Mouse (Mus musculus) thymus, postnatal 4 days (tissue): ENCODE measurements around the gene Cd44.

Experiments
- DNase-seq: peaks from one replicate; pipeline ENCODE4 v3.0.0; 2021

Cd44 gene

DNA sequence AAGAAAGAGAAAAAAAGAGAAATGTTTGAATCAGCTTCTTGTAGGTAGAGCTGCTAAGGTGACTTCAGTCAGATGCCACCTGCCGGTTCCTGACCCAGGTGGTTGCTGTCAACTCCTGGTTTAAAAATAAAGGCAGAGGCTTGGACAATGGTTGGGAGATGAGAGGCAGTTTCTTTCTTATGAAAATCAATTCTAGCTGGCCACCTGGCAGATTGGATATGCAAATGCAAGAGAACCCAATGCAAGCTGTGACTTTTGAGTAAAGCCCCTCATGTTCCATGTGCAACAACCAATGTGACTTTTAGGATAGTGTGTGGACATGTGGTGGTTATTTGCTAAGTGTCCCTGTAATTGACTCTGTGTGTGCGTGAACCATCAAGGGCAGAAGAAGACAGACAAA, 33.0 kb downstream of the Cd44 start:
- DNase-seq = peak; percentile 34

DNA sequence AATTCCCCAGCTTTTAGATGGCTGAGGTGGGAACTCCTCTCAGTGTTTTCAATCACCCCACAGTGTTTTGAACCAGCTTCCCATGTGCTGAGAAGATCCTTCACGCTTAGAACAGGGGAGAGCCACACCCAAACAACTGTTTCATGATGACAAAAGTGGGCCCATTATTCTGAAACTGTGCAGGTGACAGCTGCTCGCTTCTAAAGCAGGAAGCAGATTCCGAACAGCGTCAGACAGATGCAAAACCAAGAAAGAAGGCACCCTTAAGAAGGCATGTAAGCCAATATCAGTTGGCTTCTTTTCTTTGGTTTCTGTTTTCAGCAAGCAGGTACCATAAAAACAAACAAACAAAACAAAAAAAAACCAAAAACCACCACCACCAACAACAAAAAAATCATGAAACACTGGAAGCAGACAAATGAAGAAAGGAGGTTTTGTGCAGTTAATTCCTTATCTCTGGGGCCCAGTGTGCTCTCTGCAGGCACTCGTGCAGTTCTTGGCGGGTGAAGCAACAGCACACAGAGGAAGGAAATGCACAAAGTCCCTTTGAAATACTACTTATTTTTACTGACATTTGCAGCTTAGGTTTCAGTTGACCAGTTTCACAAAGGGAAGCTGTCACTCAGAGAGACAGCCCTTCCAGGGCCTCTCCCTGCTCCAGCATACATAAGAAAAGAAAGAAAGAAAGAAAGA, 33.9 kb downstream of the Cd44 start:
- DNase-seq = peak; percentile 56

DNA sequence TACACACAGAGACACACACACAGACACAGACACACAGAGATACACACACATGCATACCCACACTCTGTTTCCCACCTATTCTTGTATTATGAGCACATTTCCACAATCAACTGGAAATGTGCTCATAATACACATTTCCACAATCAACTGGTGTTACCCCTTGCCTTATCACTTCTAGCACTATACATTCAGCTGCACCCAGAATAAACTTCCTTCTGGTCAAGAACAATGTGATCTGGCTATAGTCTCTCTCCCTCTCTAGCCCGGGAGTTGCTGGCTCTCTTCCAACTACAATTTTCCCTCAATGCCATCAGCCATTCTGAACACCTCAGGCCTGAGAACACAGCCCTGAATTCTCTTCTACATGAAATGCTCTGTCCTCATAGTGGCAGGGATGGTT, 34.9 kb downstream of the Cd44 start:
- DNase-seq = peak; percentile 32

DNA sequence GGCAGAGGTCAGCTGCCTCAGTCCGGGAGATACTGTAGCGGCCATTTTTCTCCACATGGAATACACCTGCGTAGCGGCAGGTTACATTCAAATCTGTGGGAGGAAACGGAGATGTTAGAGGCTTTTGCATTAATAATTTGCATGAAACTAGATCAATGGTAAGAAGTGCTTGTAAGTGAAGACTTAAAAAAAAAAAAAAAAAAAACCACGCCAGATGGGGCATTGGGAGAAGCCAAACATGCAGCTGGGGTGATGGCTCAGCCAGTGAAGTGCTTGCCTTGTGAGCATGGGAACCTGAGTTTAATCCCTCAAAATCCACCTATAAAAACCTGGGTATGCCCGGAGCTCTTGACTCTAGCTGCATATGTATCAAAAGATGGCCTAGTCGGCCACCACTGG, 36.1 kb downstream of the Cd44 start:
- no peak for DNase-seq

- DNase-seq = peak; percentile 24
These were observed 36.6 kb downstream of the Cd44 start for GRCm38 (mm10) chr2:102864695-102865353.

- DNase-seq = no peak
These were observed 37.4 kb downstream of the Cd44 start for GRCm38 (mm10) chr2:102864036-102864435.

GRCm38 (mm10) chr2:102863583-102863982, 37.9 kb downstream of the Cd44 start:
- no peak for DNase-seq

GRCm38 (mm10) chr2:102862706-102863105, 38.8 kb downstream of the Cd44 start:
- DNase-seq = no peak

- no peak for DNase-seq
These were observed 43.2 kb downstream of the Cd44 start for GRCm38 (mm10) chr2:102858271-102858670.

GRCm38 (mm10) chr2:102853297-102853696, 48.2 kb downstream of the Cd44 start:
- no peak for DNase-seq

DNA sequence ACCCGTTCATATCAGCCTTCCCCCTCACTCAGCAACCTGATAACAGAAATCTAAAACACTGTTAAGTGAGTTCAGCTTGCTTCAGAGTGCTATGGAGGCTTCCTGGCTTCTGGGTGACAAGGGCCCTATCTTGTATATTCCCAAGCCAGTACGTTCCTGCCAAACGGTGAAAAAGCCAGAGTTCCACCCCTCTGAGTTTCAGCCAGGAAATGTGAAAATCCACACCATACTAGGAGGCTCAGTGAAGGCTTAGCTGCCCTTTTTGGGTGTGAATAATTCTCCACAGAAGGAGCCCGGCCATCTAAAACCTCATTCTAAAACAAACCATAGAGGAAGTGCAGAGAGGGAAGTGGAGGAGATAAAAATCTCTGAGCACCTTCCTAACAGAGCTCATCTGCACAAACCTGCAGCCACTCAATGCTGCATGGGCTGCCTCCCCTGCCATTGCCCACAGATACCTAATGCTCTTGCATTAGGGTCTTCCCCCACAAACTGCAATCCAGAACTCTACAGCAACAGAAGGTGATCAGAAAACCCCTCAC, 49.5 kb downstream of the Cd44 start:
- DNase-seq = peak; percentile 34

- no peak for DNase-seq
These were observed 51.4 kb downstream of the Cd44 start for GRCm38 (mm10) chr2:102850026-102850425.

- peak; percentile 48 for DNase-seq
These were observed 52.5 kb downstream of the Cd44 start for GRCm38 (mm10) chr2:102848811-102849433.

GRCm38 (mm10) chr2:102841231-102841630, 60.2 kb downstream of the Cd44 start:
- DNase-seq = no peak

- no peak for DNase-seq
These were observed 63.3 kb downstream of the Cd44 start for GRCm38 (mm10) chr2:102838179-102838578.

DNA sequence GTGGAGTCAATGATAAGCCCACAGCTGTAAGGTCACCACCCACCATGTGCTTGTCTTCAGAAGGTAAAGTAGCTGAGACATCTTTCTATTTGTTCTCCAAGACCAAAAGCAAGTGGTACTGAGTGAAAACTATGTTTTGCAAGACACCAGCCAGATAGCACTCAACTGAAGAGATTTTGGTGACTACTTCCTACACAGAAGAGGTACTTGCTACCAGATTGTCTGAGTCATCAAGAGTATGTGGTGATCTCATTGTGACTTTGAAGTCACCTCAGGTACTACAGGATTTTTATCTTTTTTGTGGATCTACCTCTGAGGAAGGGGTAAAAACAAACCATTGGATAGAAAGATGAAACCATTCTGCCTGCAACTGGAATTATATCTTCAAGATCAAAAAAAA, 69.9 kb downstream of the Cd44 start:
- DNase-seq = no peak

- peak; percentile 71 for DNase-seq
These were observed 72.3 kb downstream of the Cd44 start for GRCm38 (mm10) chr2:102829201-102829600.

GRCm38 (mm10) chr2:102828381-102828780, 73.1 kb downstream of the Cd44 start:
- no peak for DNase-seq

- no peak for DNase-seq
These were observed 73.6 kb downstream of the Cd44 start for GRCm38 (mm10) chr2:102827841-102828240.

- no peak for DNase-seq
These were observed 75.4 kb downstream of the Cd44 start for GRCm38 (mm10) chr2:102825961-102826633.

GRCm38 (mm10) chr2:102822036-102822435, 79.4 kb downstream of the Cd44 start:
- DNase-seq = no peak

DNA sequence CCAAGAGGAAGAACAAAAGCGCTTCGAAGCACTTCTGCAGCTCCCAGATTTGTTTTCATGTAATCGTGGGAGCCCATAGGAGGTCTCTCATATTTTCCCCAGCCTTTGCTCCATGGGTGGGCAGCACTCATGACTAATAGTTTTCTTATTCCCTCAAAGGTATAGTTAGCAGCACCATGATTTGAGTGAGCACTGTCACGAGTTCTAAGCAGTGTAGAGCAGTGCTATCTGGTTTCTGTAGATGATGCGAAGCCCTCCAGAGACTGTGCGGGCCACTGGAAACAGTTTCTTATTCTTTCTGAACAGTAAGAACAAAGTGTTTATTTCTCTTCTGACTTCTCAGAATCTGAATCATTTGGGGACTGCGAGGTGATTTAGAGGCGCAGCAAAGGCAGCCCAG, 80.7 kb downstream of the Cd44 start:
- DNase-seq = no peak

DNA sequence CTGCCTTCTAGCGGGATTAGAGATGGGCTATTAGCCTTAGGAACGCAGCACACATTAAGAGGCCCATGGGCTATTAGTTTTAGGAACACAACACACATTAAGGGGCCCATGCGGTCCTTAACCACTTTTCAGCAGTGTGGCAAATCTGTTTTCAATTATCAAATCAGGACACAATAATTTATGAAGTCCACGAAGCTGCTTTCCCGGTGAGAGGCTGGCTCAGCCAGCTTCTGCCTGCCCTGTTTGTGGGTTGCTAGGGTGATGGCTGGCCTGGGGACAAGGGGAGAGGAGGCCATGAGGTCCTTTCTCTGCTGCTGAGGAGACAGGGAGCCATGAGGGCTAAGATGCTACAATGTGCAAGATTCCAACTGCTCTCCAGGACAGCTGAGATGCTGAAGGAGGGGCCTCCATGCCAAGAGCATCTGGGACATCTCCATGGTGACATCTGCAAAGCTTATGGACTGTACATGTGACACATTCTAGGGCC, 81.2 kb downstream of the Cd44 start:
- DNase-seq = no peak
